Mouse (Mus musculus) lung, postnatal 0 days (tissue): ENCODE results near the gene Ctsc.

Experiments
- CTCF ChIP-seq: IDR thresholded peaks from 2 replicates; pipeline ENCODE4 v1.5.1; 2016; ENCODE audit warnings: antibody characterized with exemption, mild to moderate bottlenecking
- EP300 ChIP-seq: IDR thresholded peaks from 2 replicates; pipeline ENCODE4 v1.6.1; 2016; ENCODE audit warnings: antibody characterized with exemption, mild to moderate bottlenecking, control low read depth

GRCm38 (mm10) chr7:88305750-88306149 lies 27.9 kb downstream of the Ctsc start:
- TF ChIP-seq CTCF (no peak), EP300 (no peak)
